Mouse (Mus musculus) MEL-GATA-1-ER (cell line): Measurements from ENCODE around the gene Thsd4.
A peak's percentile ranks its signal among the peaks of the same experiment; 100 is the strongest.

Source experiments
- DNase-seq: peaks from one replicate; pipeline ENCODE4 v3.0.0-alpha.2; 2012; ENCODE audit warnings: low read depth; ENCODE audit errors: extremely low read depth

Thsd4 gene

GRCm38 (mm10) chr9:60518216-60518615, 3.6 kb downstream of the Thsd4 start:
- no peak for DNase-seq

GRCm38 (mm10) chr9:60517148-60517547, 4.7 kb downstream of the Thsd4 start:
- DNase-seq, result no peak

- no peak for DNase-seq
These were observed 5.5 kb downstream of the Thsd4 start for GRCm38 (mm10) chr9:60516379-60516778.

- DNase-seq, result no peak
These were observed 8.5 kb downstream of the Thsd4 start for GRCm38 (mm10) chr9:60513329-60513788.

GRCm38 (mm10) chr9:60510876-60511275, 11.0 kb downstream of the Thsd4 start:
- no peak for DNase-seq

GRCm38 (mm10) chr9:60506136-60506535, 15.7 kb downstream of the Thsd4 start:
- DNase-seq, result no peak

- no peak for DNase-seq
These were observed 17.2 kb downstream of the Thsd4 start for GRCm38 (mm10) chr9:60504378-60505285.

- DNase-seq, result no peak
These were observed 19.6 kb downstream of the Thsd4 start for GRCm38 (mm10) chr9:60502220-60502619.

GRCm38 (mm10) chr9:60501504-60502179, 20.2 kb downstream of the Thsd4 start:
- DNase-seq, result no peak

- DNase-seq, result peak; percentile 41
These were observed 29.4 kb downstream of the Thsd4 start for GRCm38 (mm10) chr9:60492275-60492974.

- DNase-seq, result no peak
These were observed 30.3 kb downstream of the Thsd4 start for GRCm38 (mm10) chr9:60491489-60492100.

- no peak for DNase-seq
These were observed 30.8 kb downstream of the Thsd4 start for GRCm38 (mm10) chr9:60491079-60491478.

GRCm38 (mm10) chr9:60488816-60489215, 33.0 kb downstream of the Thsd4 start:
- no peak for DNase-seq

GRCm38 (mm10) chr9:60482165-60482564, 39.7 kb downstream of the Thsd4 start:
- no peak for DNase-seq

- no peak for DNase-seq
These were observed 41.8 kb downstream of the Thsd4 start for GRCm38 (mm10) chr9:60480052-60480451.

- no peak for DNase-seq
These were observed 43.0 kb downstream of the Thsd4 start for GRCm38 (mm10) chr9:60478806-60479205.

- DNase-seq, result no peak
These were observed 43.7 kb downstream of the Thsd4 start for GRCm38 (mm10) chr9:60477991-60478750.

GRCm38 (mm10) chr9:60460010-60460982, 61.5 kb downstream of the Thsd4 start:
- no peak for DNase-seq

GRCm38 (mm10) chr9:60458468-60458962, 63.3 kb downstream of the Thsd4 start:
- no peak for DNase-seq
